Mouse (Mus musculus) layer of hippocampus, adult 2 months (tissue): ENCODE measurements around the gene Wnk2. TPM values are rescaled to one million over a fixed set of nuclear protein-coding genes. Genes with fewer than 3 reads are reported as not detected.

Experiments used
- DNase-seq, 2 experiments: peaks; one replicate each; pipeline ENCODE4 v3.0.0; 2022; ENCODE audit warnings: low spot score in 2 of 2
- H3K27ac ChIP-seq: fragments of 200-600 bp; 2 replicates; pipeline ENCODE4 v1.8.1; 2022
- H3K4me3 ChIP-seq: fragments of 200-600 bp; 2 replicates; pipeline ENCODE4 v1.8.1; 2022; ENCODE audit warnings: mild to moderate bottlenecking
- CTCF ChIP-seq: fragments of 200-600 bp; conservative IDR thresholded peaks from 2 replicates; pipeline ENCODE4 v1.8.1; 2022; ENCODE audit warnings: antibody characterized with exemption, mild to moderate bottlenecking, moderate library complexity
- total RNA-seq, 2 experiments: library from RNA; stranded (reverse); gene quantifications; 2 replicates each; pipeline ENCODE4 v1.2.3; 2021

Wnk2 gene
- total RNA-seq, 2 experiments from 2014 or later: 99.2 to 101 TPM

DNA sequence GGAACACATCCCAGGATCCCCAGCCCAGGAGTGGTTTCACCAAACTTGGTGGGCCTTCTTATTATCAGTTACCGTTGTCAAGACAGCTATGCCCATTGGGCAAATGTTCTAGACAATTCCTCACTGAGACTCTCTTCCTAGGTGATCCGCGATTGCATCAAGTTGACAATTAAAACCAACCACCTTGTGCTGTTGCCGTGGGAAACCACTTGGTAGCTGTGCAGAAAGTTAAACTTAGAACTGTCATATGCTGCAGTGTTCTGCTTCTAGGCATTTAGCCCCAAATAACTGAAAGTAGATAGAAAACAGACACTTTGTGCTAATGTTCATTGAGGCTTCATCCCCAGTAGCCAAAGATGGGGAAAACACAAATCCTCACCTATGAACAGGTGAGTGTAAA is 151.1 kb downstream of the Wnk2 start:
- no peak for DNase-seq
- no peak overlapping the region for H3K4me3 ChIP-seq
- TF ChIP-seq CTCF: no peak
- 0 out of 2 replicates have a peak overlapping the region, but pooled peaks have one; percentile 21 for H3K27ac ChIP-seq

DNA sequence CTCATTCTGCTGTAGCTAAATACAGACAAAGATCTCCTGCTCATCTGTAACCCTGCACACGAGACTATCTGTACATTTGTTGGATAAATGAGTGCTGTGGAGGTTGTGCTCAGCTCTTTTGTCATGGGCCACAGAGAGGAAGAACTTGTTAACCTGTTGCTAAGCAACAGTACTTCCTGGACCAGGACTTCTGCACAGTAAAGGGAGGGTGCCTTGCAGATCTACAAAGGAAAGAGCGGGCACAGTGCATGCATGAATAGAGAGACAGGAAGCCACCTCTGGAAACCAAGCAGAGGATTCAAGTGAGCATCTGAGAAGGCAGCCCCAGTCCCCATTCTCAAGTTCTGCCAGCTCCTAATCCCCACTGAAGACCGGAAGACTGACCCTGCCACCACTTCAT is 152.9 kb downstream of the Wnk2 start:
- no peak for TF ChIP-seq CTCF
- no peak for DNase-seq
- Histone ChIP-seq H3K27ac (no peak overlapping the region), H3K4me3 (no peak overlapping the region)

DNA sequence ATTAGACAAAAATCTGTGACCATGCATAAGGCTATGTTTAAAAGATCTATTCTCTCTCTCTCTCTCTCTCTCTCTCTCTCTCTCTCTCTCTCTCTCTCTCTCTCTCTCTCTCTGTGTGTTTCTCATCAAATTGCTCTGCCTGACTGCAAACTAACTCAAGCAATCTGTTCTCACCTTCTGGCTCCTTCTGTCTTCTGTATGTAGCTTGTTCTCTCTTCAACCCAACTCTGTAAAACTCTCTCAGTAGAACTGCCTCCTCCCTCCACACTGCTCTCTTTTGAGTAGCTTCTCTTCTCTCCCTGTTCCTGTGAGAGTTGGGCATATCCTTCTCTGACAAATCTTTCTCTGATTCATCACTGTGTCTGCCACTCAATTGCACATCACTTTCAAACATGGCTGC is 154.9 kb downstream of the Wnk2 start:
- Histone ChIP-seq H3K4me3 (no peak overlapping the region), H3K27ac (no peak overlapping the region)
- DNase-seq: peak in 1 of 2 experiments; percentile 65
- no peak for TF ChIP-seq CTCF

DNA sequence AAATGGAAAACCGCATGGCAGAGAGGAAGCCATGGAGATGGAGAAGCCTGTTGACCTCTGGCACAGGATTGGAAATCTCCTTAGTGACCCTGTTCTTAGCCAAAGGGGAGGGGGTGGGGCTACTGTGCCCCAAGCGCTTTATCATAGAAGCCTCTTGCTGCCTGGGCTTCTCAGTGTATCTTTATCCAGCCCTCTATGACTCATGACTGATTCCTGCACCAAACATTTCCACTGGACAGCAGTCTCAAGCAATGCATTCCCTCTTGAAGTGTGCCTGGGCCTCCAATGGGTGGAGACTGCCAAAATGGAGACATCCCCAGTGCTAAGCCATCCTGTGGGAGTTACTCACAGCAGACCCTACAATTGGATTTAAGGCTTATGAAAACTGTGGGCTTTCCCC is 157.7 kb downstream of the Wnk2 start:
- no peak for DNase-seq
- H3K4me3 ChIP-seq: no peak overlapping the region
- H3K27ac ChIP-seq: no peak overlapping the region
- TF ChIP-seq CTCF: no peak

Other genes starting within 250 kb of the Wnk2 start
- gene Fam120a, start 180.0 kb downstream of the Wnk2 start, total RNA-seq: 100 to 1,000 TPM; 112 to 120 TPM
- gene Ninj1, start 39.5 kb upstream of the Wnk2 start, total RNA-seq: 10 to 100 TPM; 17.9 to 20.3 TPM
- 10 to 100 TPM; 14.8 to 15.3 TPM for gene Card19, start 68.0 kb upstream of the Wnk2 start, total RNA-seq
- gene Susd3, start 100.7 kb upstream of the Wnk2 start, total RNA-seq: 1 to 10 TPM; 1.7 TPM
- 1 to 10 TPM; 5.6 to 7.1 TPM for gene Fgd3, start 172.3 kb upstream of the Wnk2 start, total RNA-seq
- gene Bicd2, start 193.6 kb upstream of the Wnk2 start, total RNA-seq: 10 to 100 TPM; 55.2 to 55.3 TPM